Comparison of ENCODE assay signal across 10 mouse cellular contexts in the genomic region with DNA sequence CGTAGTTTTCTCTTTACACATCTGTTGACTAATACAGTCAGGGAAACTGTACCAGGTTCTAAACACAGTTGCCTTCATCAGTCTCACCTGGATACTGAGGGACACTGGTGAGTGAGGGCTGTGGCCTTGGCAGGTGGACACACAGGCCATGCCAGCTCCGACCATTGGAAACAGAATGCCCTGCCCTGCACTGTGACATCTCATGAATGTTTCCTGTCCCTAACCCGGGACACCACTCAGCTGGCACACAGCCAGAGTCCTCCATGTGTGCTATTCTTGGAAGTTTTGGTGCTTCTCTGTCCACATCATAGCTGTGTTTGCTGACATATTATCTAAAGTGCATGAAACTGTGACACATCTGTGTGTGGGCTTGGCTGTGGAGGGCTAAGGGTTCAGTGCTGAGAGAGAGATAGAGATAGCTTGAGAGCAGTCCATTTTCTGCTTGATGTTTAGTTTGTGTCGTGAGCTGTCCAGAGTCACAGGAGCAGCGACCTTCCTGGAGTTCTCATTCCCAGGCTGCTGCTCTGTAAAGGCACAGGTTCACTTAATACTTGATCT. TPM values are rescaled to one million over a fixed set of nuclear protein-coding genes. Genes with fewer than 3 reads are reported as not detected.
DNase-seq lines count a peak whose midpoint lies in the region; ATAC-seq and TF ChIP-seq lines count a peak whose summit lies in the region.
"Had no signal": no experiment of that assay in that cellular context is flagged by ENCODE, and none has a peak within 500 bp of the region (broad histone marks: within the 10 kb centered on the region; RNA-seq: fewer than 3 reads in every experiment).

No protein-coding gene starts in this region.

- H3K36me3 ChIP-seq in heart, embryonic 10.5 days: peaks cover 66% of the 10 kb centered on the region
- peaks cover 29% of the 10 kb centered on the region for H3K36me3 ChIP-seq in lung, postnatal 0 days (ENCODE audit: insufficient read depth, low read length)
- H3K36me3 ChIP-seq in heart, embryonic 12.5 days: peaks cover 58% of the 10 kb centered on the region
- H3K36me3 ChIP-seq in stomach, postnatal 0 days (ENCODE audit: control insufficient read depth, insufficient read depth, low read length): peaks cover 18% of the 10 kb centered on the region

- no peak for TF ChIP-seq EP300 in lung, postnatal 0 days (IDR thresholded peaks at IDR 0.05)
- no peak for TF ChIP-seq EP300 in stomach, postnatal 0 days (optimal IDR thresholded peaks at IDR 0.05)

- H3K27me3 ChIP-seq in heart, embryonic 10.5 days (ENCODE audit: insufficient read depth, poor library complexity, severe bottlenecking): no peaks in the 10 kb centered on the region
- H3K27me3 ChIP-seq in lung, postnatal 0 days (replicated peaks; ENCODE audit: insufficient read depth, low read length): no peaks in the 10 kb centered on the region
- H3K27me3 ChIP-seq in heart, embryonic 12.5 days (replicated peaks): no peaks in the 10 kb centered on the region
- no peaks in the 10 kb centered on the region for H3K27me3 ChIP-seq in stomach, postnatal 0 days (ENCODE audit: control insufficient read depth, insufficient read depth, low read length)

- H3K9ac ChIP-seq in lung, postnatal 0 days (replicated peaks; ENCODE audit: low read depth): no peak overlapping the region
- H3K9ac ChIP-seq in heart, embryonic 12.5 days: 0 out of 2 replicates have a peak overlapping the region, but pooled peaks have one; percentile 4
- H3K9ac ChIP-seq in stomach, postnatal 0 days (ENCODE audit: low read length): no peak overlapping the region
- H3K9ac ChIP-seq: liver, embryonic 14.5 days had no signal

- no peak for TF ChIP-seq POLR2A in lung, adult 2 months (IDR thresholded peaks at IDR 0.05; ENCODE audit: borderline replicate concordance, extremely low read depth, low read depth, low read length)

- TF ChIP-seq CTCF in lung, postnatal 0 days (IDR thresholded peaks at IDR 0.05): no peak
- TF ChIP-seq CTCF in lung, adult 2 months (IDR thresholded peaks at IDR 0.05; ENCODE audit: insufficient read depth, low read length): no peak
- no peak for TF ChIP-seq CTCF in stomach, postnatal 0 days (IDR thresholded peaks at IDR 0.05; ENCODE audit: low read depth)

- no peak overlapping the region for H3K4me2 ChIP-seq in lung, postnatal 0 days (replicated peaks; ENCODE audit: low read depth, low read length)
- peak overlapping the region; percentile 29; the same call in 1 of the 2 replicates for H3K4me2 ChIP-seq in heart, embryonic 12.5 days
- H3K4me2 ChIP-seq in stomach, postnatal 0 days (replicated peaks; ENCODE audit: low read depth): no peak overlapping the region

- no peaks in the 10 kb centered on the region for H3K9me3 ChIP-seq in heart, embryonic 10.5 days
- H3K9me3 ChIP-seq in lung, postnatal 0 days (ENCODE audit: low read length): no peaks in the 10 kb centered on the region
- H3K9me3 ChIP-seq in heart, embryonic 12.5 days (replicated peaks): no peaks in the 10 kb centered on the region
- H3K9me3 ChIP-seq in stomach, postnatal 0 days (ENCODE audit: control insufficient read depth, low read length): no peaks in the 10 kb centered on the region

- WGBS in heart, embryonic 10.5 days: 48% methylated on average over 5 of the region's 5 CpGs
- WGBS in lung, postnatal 0 days: 34% methylated on average over 5 of the region's 5 CpGs
- WGBS in lung, adult 2 months: 38% methylated on average over 5 of the region's 5 CpGs
- 30% methylated on average over 5 of the region's 5 CpGs for WGBS in heart, embryonic 12.5 days
- WGBS in stomach, postnatal 0 days: 55% methylated on average over 5 of the region's 5 CpGs

- peak; percentile 62 to 71 for DNase-seq in heart, adult 18-20 months
- no peak for DNase-seq in heart, embryonic 10.5 days (ENCODE audit: low spot score)
- DNase-seq in lung, postnatal 0 days (ENCODE audit: low spot score): peak; percentile 51
- no peak for DNase-seq in lung, adult 2 months
- peak; percentile 46 to 60 for DNase-seq in lung, postnatal 4 days
- no peak for DNase-seq in stomach, postnatal 0 days (ENCODE audit: low spot score)
- DNase-seq: thymus, postnatal 36 days had no signal

- ATAC-seq in lung, postnatal 0 days: peak; percentile 39
- no peak; the same call in 1 of the 2 replicates for ATAC-seq in heart, embryonic 12.5 days (ENCODE audit: insufficient number of reproducible peaks, low FRiP score)
- ATAC-seq in stomach, postnatal 0 days (ENCODE audit: low FRiP score, low TSS enrichment): no peak

- H3K27ac ChIP-seq in heart, embryonic 10.5 days: no peak overlapping the region
- no peak overlapping the region for H3K27ac ChIP-seq in lung, postnatal 0 days (ENCODE audit: low read length)
- H3K27ac ChIP-seq in heart, embryonic 12.5 days (ENCODE audit: poor library complexity, severe bottlenecking): peak overlapping the region; percentile 72
- H3K27ac ChIP-seq in stomach, postnatal 0 days (replicated peaks): no peak overlapping the region
- H3K27ac ChIP-seq: liver, embryonic 14.5 days had no signal

- no peak overlapping the region for H3K4me3 ChIP-seq in heart, embryonic 10.5 days
- H3K4me3 ChIP-seq in lung, postnatal 0 days (ENCODE audit: low read depth, low read length): no peak overlapping the region
- H3K4me3 ChIP-seq in lung, adult 2 months (replicated peaks; ENCODE audit: extremely low read depth, low read depth, low read length): no peak overlapping the region
- no peak overlapping the region for H3K4me3 ChIP-seq in heart, embryonic 12.5 days
- H3K4me3 ChIP-seq in stomach, postnatal 0 days (ENCODE audit: low read depth, low read length): no peak overlapping the region
- H3K4me3 ChIP-seq: erythroblast, embryonic 14.5 days had no signal

- peaks cover 34% of the 10 kb centered on the region for H3K4me1 ChIP-seq in heart, embryonic 10.5 days
- H3K4me1 ChIP-seq in lung, postnatal 0 days (ENCODE audit: insufficient read depth, low read depth, low read length): no peaks in the 10 kb centered on the region
- peaks cover 15% of the 10 kb centered on the region for H3K4me1 ChIP-seq in lung, adult 2 months (ENCODE audit: control insufficient read depth, insufficient read depth, low read length)
- H3K4me1 ChIP-seq in heart, embryonic 12.5 days (replicated peaks): peaks cover 43% of the 10 kb centered on the region
- H3K4me1 ChIP-seq in stomach, postnatal 0 days (replicated peaks; ENCODE audit: control insufficient read depth, insufficient read depth): no peaks in the 10 kb centered on the region

RNA-seq across cellular contexts. Expression of a gene that starts 27.7 kb away (rescaled TPM):
- total RNA-seq in heart, adult 18-20 months (2021): 10 to 100 TPM; 21.3 to 21.6 TPM
- 15.3 and 18.2 TPM in 2 replicates for polyA plus RNA-seq in heart, embryonic 10.5 days (2016; fragmentation: Nextera tagmentation; extraction: Ambion mirVana)
- 24.4 and 26.2 TPM in 2 replicates for polyA plus RNA-seq in lung, postnatal 0 days (2015; fragmentation: Nextera tagmentation; extraction: Ambion mirVana)
- polyA plus RNA-seq in lung, adult 2 months (2012; rRNA removed): 58.8 and 106 TPM in 2 replicates
- polyA plus RNA-seq in heart, embryonic 12.5 days (2016; fragmentation: Nextera tagmentation; extraction: Ambion mirVana): 22.6 and 24.9 TPM in 2 replicates
- polyA plus RNA-seq in stomach, postnatal 0 days (2015; fragmentation: Nextera tagmentation; extraction: Ambion mirVana): 7.9 and 8.6 TPM in 2 replicates

RNA-seq across cellular contexts. Expression of a gene that starts 39.0 kb away (rescaled TPM):
- 1 to 10 TPM; 6.4 to 8.3 TPM for total RNA-seq in heart, adult 18-20 months (2021)
- 20.1 and 32.4 TPM in 2 replicates for polyA plus RNA-seq in heart, embryonic 10.5 days (2016; fragmentation: Nextera tagmentation; extraction: Ambion mirVana)
- polyA plus RNA-seq in lung, postnatal 0 days (2015; fragmentation: Nextera tagmentation; extraction: Ambion mirVana): 22.7 and 23.4 TPM in 2 replicates
- 20.4 and 25.3 TPM in 2 replicates for polyA plus RNA-seq in lung, adult 2 months (2012; rRNA removed)
- polyA plus RNA-seq in heart, embryonic 12.5 days (2016; fragmentation: Nextera tagmentation; extraction: Ambion mirVana): 17.1 and 17.8 TPM in 2 replicates
- polyA plus RNA-seq in stomach, postnatal 0 days (2015; fragmentation: Nextera tagmentation; extraction: Ambion mirVana): 24.3 and 26.7 TPM in 2 replicates

Comparison
In these comparisons a context has a peak if more than half of its experiments do, and no peak if none do; other contexts are left out.
1. DNase-seq: peak in heart, adult 18-20 months (2 of 2), lung, postnatal 0 days (single experiment) and lung, postnatal 4 days (2 of 2); none in heart, embryonic 10.5 days (single experiment), lung, adult 2 months (single experiment) and stomach, postnatal 0 days (single experiment).